Mouse (Mus musculus): ENCODE results near the gene Actl7b. TPM values are rescaled to one million over a fixed set of nuclear protein-coding genes. Genes with fewer than 3 reads are reported as not detected.

The Actl7b gene
- polyA plus RNA-seq, 1 experiment from 2014 or later: not detected

- WGBS: 94% methylated on average over 21 of the region's 21 CpGs
- H3K4me1 ChIP-seq (replicated peaks; ENCODE audit: control insufficient read depth, insufficient read depth, low read length): no peaks in the 10 kb centered on the region
- H3K4me3 ChIP-seq (ENCODE audit: low read depth, low read length): no peak within 1 kb of the TSS
- DNase-seq (ENCODE audit: low spot score) (no peak), ATAC-seq (replicated peaks; ENCODE audit: low FRiP score) (no peak)
- no peak within 1 kb of the TSS for H3K9ac ChIP-seq (ENCODE audit: low read depth, low read length)
- H3K36me3 ChIP-seq (ENCODE audit: control insufficient read depth, insufficient read depth, low read length): peaks cover 15% of the 10 kb centered on the region
- no peaks in the 10 kb centered on the region for H3K27me3 ChIP-seq (replicated peaks; ENCODE audit: control insufficient read depth, insufficient read depth, low read length)
- H3K27ac ChIP-seq (ENCODE audit: low read depth, low read length): no peak within 1 kb of the TSS
- no peaks in the 10 kb centered on the region for H3K9me3 ChIP-seq (ENCODE audit: control insufficient read depth, low read length)
- H3K4me2 ChIP-seq: no peak within 1 kb of the TSS
Observed at GRCm38 (mm10) chr4:56743363-56744195, 2.3 kb upstream of the Actl7b start, which contains the start of gene Actl7a. Gene Actl7a, plus strand, starts transcription at chr4:56743413.

- H3K36me3 ChIP-seq (ENCODE audit: control insufficient read depth, insufficient read depth, low read length): peaks cover 10% of the 10 kb centered on the region
- H3K4me2 ChIP-seq: no peak overlapping the region
- 89% methylated on average over 4 of the region's 4 CpGs for WGBS
- H3K27ac ChIP-seq (ENCODE audit: low read depth, low read length): no peak overlapping the region
- H3K4me1 ChIP-seq (replicated peaks; ENCODE audit: control insufficient read depth, insufficient read depth, low read length): no peaks in the 10 kb centered on the region
- ATAC-seq (replicated peaks; ENCODE audit: low FRiP score): no peak
- no peak overlapping the region for H3K9ac ChIP-seq (ENCODE audit: low read depth, low read length)
- H3K9me3 ChIP-seq (ENCODE audit: control insufficient read depth, low read length): no peaks in the 10 kb centered on the region
- no peaks in the 10 kb centered on the region for H3K27me3 ChIP-seq (replicated peaks; ENCODE audit: control insufficient read depth, insufficient read depth, low read length)
- DNase-seq (ENCODE audit: low spot score): no peak
- H3K4me3 ChIP-seq (ENCODE audit: low read depth, low read length): no peak overlapping the region
Observed at GRCm38 (mm10) chr4:56742698-56743097, 1.5 kb upstream of the Actl7b start.

GRCm38 (mm10) chr4:56740611-56741010 lies 632 bp downstream of the Actl7b start:
- Histone ChIP-seq H3K4me1 (replicated peaks; ENCODE audit: control insufficient read depth, insufficient read depth, low read length) (no peaks in the 10 kb centered on the region), H3K4me3 (ENCODE audit: low read depth, low read length) (no peak overlapping the region), H3K27me3 (replicated peaks; ENCODE audit: control insufficient read depth, insufficient read depth, low read length) (no peaks in the 10 kb centered on the region), H3K4me2 (no peak overlapping the region), H3K9ac (ENCODE audit: low read depth, low read length) (no peak overlapping the region), H3K36me3 (ENCODE audit: control insufficient read depth, insufficient read depth, low read length) (peaks cover 2% of the 10 kb centered on the region), H3K27ac (ENCODE audit: low read depth, low read length) (no peak overlapping the region), H3K9me3 (ENCODE audit: control insufficient read depth, low read length) (no peaks in the 10 kb centered on the region)
- DNase-seq (ENCODE audit: low spot score): no peak
- WGBS: 95% methylated on average over 20 of the region's 20 CpGs
- ATAC-seq (replicated peaks; ENCODE audit: low FRiP score): no peak

GRCm38 (mm10) chr4:56740020-56740485 lies 1.2 kb downstream of the Actl7b start, which contains the start of gene Gm26657:
Gene Gm26657, plus strand, starts transcription at chr4:56740070.
- Histone ChIP-seq H3K9me3 (ENCODE audit: control insufficient read depth, low read length) (no peaks in the 10 kb centered on the region), H3K4me1 (replicated peaks; ENCODE audit: control insufficient read depth, insufficient read depth, low read length) (no peaks in the 10 kb centered on the region), H3K36me3 (ENCODE audit: control insufficient read depth, insufficient read depth, low read length) (no peaks in the 10 kb centered on the region), H3K4me3 (ENCODE audit: low read depth, low read length) (no peak within 1 kb of the TSS), H3K9ac (ENCODE audit: low read depth, low read length) (no peak within 1 kb of the TSS), H3K27me3 (replicated peaks; ENCODE audit: control insufficient read depth, insufficient read depth, low read length) (no peaks in the 10 kb centered on the region), H3K4me2 (no peak within 1 kb of the TSS), H3K27ac (ENCODE audit: low read depth, low read length) (no peak within 1 kb of the TSS)
- WGBS: 85% methylated on average over 18 of the region's 18 CpGs
- no peak for ATAC-seq (replicated peaks; ENCODE audit: low FRiP score)
- DNase-seq (ENCODE audit: low spot score): no peak

- ATAC-seq (replicated peaks; ENCODE audit: low FRiP score): no peak
- DNase-seq (ENCODE audit: low spot score): no peak
Observed at GRCm38 (mm10) chr4:56725839-56726238, 15.4 kb downstream of the Actl7b start.

GRCm38 (mm10) chr4:56723237-56723636 lies 18.0 kb downstream of the Actl7b start:
- Histone ChIP-seq H3K9me3 (ENCODE audit: control insufficient read depth, low read length) (no peaks in the 10 kb centered on the region), H3K4me1 (replicated peaks; ENCODE audit: control insufficient read depth, insufficient read depth, low read length) (no peaks in the 10 kb centered on the region), H3K9ac (ENCODE audit: low read depth, low read length) (no peak overlapping the region), H3K36me3 (ENCODE audit: control insufficient read depth, insufficient read depth, low read length) (no peaks in the 10 kb centered on the region), H3K4me3 (ENCODE audit: low read depth, low read length) (no peak overlapping the region), H3K4me2 (no peak overlapping the region), H3K27me3 (replicated peaks; ENCODE audit: control insufficient read depth, insufficient read depth, low read length) (no peaks in the 10 kb centered on the region), H3K27ac (ENCODE audit: low read depth, low read length) (no peak overlapping the region)
- 83% methylated on average over 6 of the region's 6 CpGs for WGBS
- DNase-seq (ENCODE audit: low spot score) (no peak), ATAC-seq (replicated peaks; ENCODE audit: low FRiP score) (no peak)

More at GRCm38 (mm10) chr4:56725839-56726238, 15.4 kb downstream of the Actl7b start:
- H3K9me3 ChIP-seq (ENCODE audit: control insufficient read depth, low read length): no peaks in the 10 kb centered on the region
- H3K4me3 ChIP-seq (ENCODE audit: low read depth, low read length): no peak overlapping the region
- no peaks in the 10 kb centered on the region for H3K4me1 ChIP-seq (replicated peaks; ENCODE audit: control insufficient read depth, insufficient read depth, low read length)
- no peaks in the 10 kb centered on the region for H3K27me3 ChIP-seq (replicated peaks; ENCODE audit: control insufficient read depth, insufficient read depth, low read length)
- WGBS: 53% methylated on average over 8 of the region's 8 CpGs
- no peak overlapping the region for H3K4me2 ChIP-seq
- H3K27ac ChIP-seq (ENCODE audit: low read depth, low read length): no peak overlapping the region
- H3K36me3 ChIP-seq (ENCODE audit: control insufficient read depth, insufficient read depth, low read length): no peaks in the 10 kb centered on the region
- no peak overlapping the region for H3K9ac ChIP-seq (ENCODE audit: low read depth, low read length)

GRCm38 (mm10) chr4:56722346-56722745 lies 18.9 kb downstream of the Actl7b start:
- no peak for ATAC-seq (replicated peaks; ENCODE audit: low FRiP score)
- whole genome bisulfite sequencing: 66% methylated on average over 6 of the region's 6 CpGs

GRCm38 (mm10) chr4:56721469-56721868 lies 19.8 kb downstream of the Actl7b start:
- 27% methylated on average over 3 of the region's 3 CpGs for WGBS
- ATAC-seq (replicated peaks; ENCODE audit: low FRiP score) (no peak), DNase-seq (ENCODE audit: low spot score) (no peak)
- no peaks in the 10 kb centered on the region for H3K9me3 ChIP-seq (ENCODE audit: control insufficient read depth, low read length)
- H3K27me3 ChIP-seq (replicated peaks; ENCODE audit: control insufficient read depth, insufficient read depth, low read length): no peaks in the 10 kb centered on the region
- no peaks in the 10 kb centered on the region for H3K36me3 ChIP-seq (ENCODE audit: control insufficient read depth, insufficient read depth, low read length)
- no peak overlapping the region for H3K4me3 ChIP-seq (ENCODE audit: low read depth, low read length)
- H3K4me1 ChIP-seq (replicated peaks; ENCODE audit: control insufficient read depth, insufficient read depth, low read length): no peaks in the 10 kb centered on the region
- H3K9ac ChIP-seq (ENCODE audit: low read depth, low read length): no peak overlapping the region
- no peak overlapping the region for H3K4me2 ChIP-seq
- H3K27ac ChIP-seq (ENCODE audit: low read depth, low read length): no peak overlapping the region

More at GRCm38 (mm10) chr4:56722346-56722745, 18.9 kb downstream of the Actl7b start:
- H3K4me2 ChIP-seq: no peak overlapping the region
- H3K9me3 ChIP-seq (ENCODE audit: control insufficient read depth, low read length): no peaks in the 10 kb centered on the region
- no peaks in the 10 kb centered on the region for H3K27me3 ChIP-seq (replicated peaks; ENCODE audit: control insufficient read depth, insufficient read depth, low read length)
- H3K36me3 ChIP-seq (ENCODE audit: control insufficient read depth, insufficient read depth, low read length): no peaks in the 10 kb centered on the region
- H3K27ac ChIP-seq (ENCODE audit: low read depth, low read length): no peak overlapping the region
- no peak overlapping the region for H3K4me3 ChIP-seq (ENCODE audit: low read depth, low read length)
- no peak overlapping the region for H3K9ac ChIP-seq (ENCODE audit: low read depth, low read length)
- no peaks in the 10 kb centered on the region for H3K4me1 ChIP-seq (replicated peaks; ENCODE audit: control insufficient read depth, insufficient read depth, low read length)
- DNase-seq (ENCODE audit: low spot score): no peak

GRCm38 (mm10) chr4:56720403-56720802 lies 20.8 kb downstream of the Actl7b start:
- H3K9ac ChIP-seq (ENCODE audit: low read depth, low read length): no peak overlapping the region
- no peaks in the 10 kb centered on the region for H3K27me3 ChIP-seq (replicated peaks; ENCODE audit: control insufficient read depth, insufficient read depth, low read length)
- no peak overlapping the region for H3K4me2 ChIP-seq
- no peak for ATAC-seq (replicated peaks; ENCODE audit: low FRiP score)
- H3K36me3 ChIP-seq (ENCODE audit: control insufficient read depth, insufficient read depth, low read length): no peaks in the 10 kb centered on the region
- no peak overlapping the region for H3K27ac ChIP-seq (ENCODE audit: low read depth, low read length)
- no peaks in the 10 kb centered on the region for H3K9me3 ChIP-seq (ENCODE audit: control insufficient read depth, low read length)
- WGBS: 70% methylated on average over 9 of the region's 9 CpGs
- DNase-seq (ENCODE audit: low spot score): no peak
- H3K4me3 ChIP-seq (ENCODE audit: low read depth, low read length): no peak overlapping the region
- H3K4me1 ChIP-seq (replicated peaks; ENCODE audit: control insufficient read depth, insufficient read depth, low read length): no peaks in the 10 kb centered on the region

Data from liver, embryonic 11.5 days (tissue).